Mouse (Mus musculus): Measurements from ENCODE around the gene Pcbp1. TPM values are rescaled to one million over a fixed set of nuclear protein-coding genes. Genes with fewer than 3 reads are reported as not detected.
A peak's percentile ranks its signal among the peaks of the same experiment; 100 is the strongest.

Gene Pcbp1
- polyA plus RNA-seq, 1 experiment: 107 TPM

- Histone ChIP-seq H3K4me3 (ENCODE audit: insufficient read depth, low read depth, low read length) (no peak overlapping the region), H3K4me1 (ENCODE audit: control insufficient read depth, insufficient read depth, insufficient read length, low read length) (no peaks in the 10 kb centered on the region), H3K27ac (replicated peaks; ENCODE audit: low read depth, low read length) (no peak overlapping the region)
These were observed 16.8 kb downstream of the Pcbp1 start for GRCm38 (mm10) chr6:86509194-86509865.

- Histone ChIP-seq H3K4me1 (ENCODE audit: control insufficient read depth, insufficient read depth, insufficient read length, low read length) (no peaks in the 10 kb centered on the region; the same call in 1 of the 2 replicates), H3K4me3 (ENCODE audit: insufficient read depth, low read depth, low read length) (no peak overlapping the region), H3K27ac (replicated peaks; ENCODE audit: low read depth, low read length) (no peak overlapping the region)
These were observed 17.4 kb downstream of the Pcbp1 start for GRCm38 (mm10) chr6:86508736-86509135.

GRCm38 (mm10) chr6:86507116-86507515, 19.0 kb downstream of the Pcbp1 start:
- no peak overlapping the region for H3K4me3 ChIP-seq (ENCODE audit: insufficient read depth, low read depth, low read length)
- H3K4me1 ChIP-seq (ENCODE audit: control insufficient read depth, insufficient read depth, insufficient read length, low read length): peaks cover 4% of the 10 kb centered on the region; the same call in 1 of the 2 replicates
- no peak overlapping the region for H3K27ac ChIP-seq (replicated peaks; ENCODE audit: low read depth, low read length)

- Histone ChIP-seq H3K27ac (replicated peaks; ENCODE audit: low read depth, low read length) (no peak overlapping the region), H3K4me1 (ENCODE audit: control insufficient read depth, insufficient read depth, insufficient read length, low read length) (peaks cover 4% of the 10 kb centered on the region; the same call in 1 of the 2 replicates), H3K4me3 (ENCODE audit: insufficient read depth, low read depth, low read length) (no peak overlapping the region)
These were observed 19.8 kb downstream of the Pcbp1 start for GRCm38 (mm10) chr6:86506309-86506708.

GRCm38 (mm10) chr6:86505671-86506070, 20.4 kb downstream of the Pcbp1 start:
- no peak overlapping the region for H3K27ac ChIP-seq (replicated peaks; ENCODE audit: low read depth, low read length)
- H3K4me3 ChIP-seq (ENCODE audit: insufficient read depth, low read depth, low read length): no peak overlapping the region
- H3K4me1 ChIP-seq (ENCODE audit: control insufficient read depth, insufficient read depth, insufficient read length, low read length): peaks cover 4% of the 10 kb centered on the region; the same call in 1 of the 2 replicates

- Histone ChIP-seq H3K4me3 (ENCODE audit: insufficient read depth, low read depth, low read length) (no peak overlapping the region), H3K27ac (replicated peaks; ENCODE audit: low read depth, low read length) (no peak overlapping the region), H3K4me1 (ENCODE audit: control insufficient read depth, insufficient read depth, insufficient read length, low read length) (peaks cover 11% of the 10 kb centered on the region)
These were observed 22.6 kb downstream of the Pcbp1 start for GRCm38 (mm10) chr6:86503513-86503912.

- Histone ChIP-seq H3K4me1 (ENCODE audit: control insufficient read depth, insufficient read depth, insufficient read length, low read length) (peaks cover 27% of the 10 kb centered on the region), H3K27ac (replicated peaks; ENCODE audit: low read depth, low read length) (peak overlapping the region; percentile 52), H3K4me3 (ENCODE audit: insufficient read depth, low read depth, low read length) (no peak overlapping the region)
These were observed 26.5 kb downstream of the Pcbp1 start for GRCm38 (mm10) chr6:86499571-86500109.

GRCm38 (mm10) chr6:86497942-86498732, 28.0 kb downstream of the Pcbp1 start:
- peaks cover 29% of the 10 kb centered on the region for H3K4me1 ChIP-seq (ENCODE audit: control insufficient read depth, insufficient read depth, insufficient read length, low read length)
- H3K4me3 ChIP-seq (ENCODE audit: insufficient read depth, low read depth, low read length): peak overlapping the region; percentile 55
- H3K27ac ChIP-seq (replicated peaks; ENCODE audit: low read depth, low read length): peak overlapping the region; percentile 94

GRCm38 (mm10) chr6:86497071-86497815, 28.9 kb downstream of the Pcbp1 start:
- peaks cover 29% of the 10 kb centered on the region for H3K4me1 ChIP-seq (ENCODE audit: control insufficient read depth, insufficient read depth, insufficient read length, low read length)
- peak overlapping the region; percentile 94 for H3K27ac ChIP-seq (replicated peaks; ENCODE audit: low read depth, low read length)
- H3K4me3 ChIP-seq (ENCODE audit: insufficient read depth, low read depth, low read length): peak overlapping the region; percentile 55

GRCm38 (mm10) chr6:86496585-86496984, 29.5 kb downstream of the Pcbp1 start:
- H3K4me3 ChIP-seq (ENCODE audit: insufficient read depth, low read depth, low read length): peak overlapping the region; percentile 55; the same call in 1 of the 2 replicates
- H3K4me1 ChIP-seq (ENCODE audit: control insufficient read depth, insufficient read depth, insufficient read length, low read length): peaks cover 29% of the 10 kb centered on the region
- H3K27ac ChIP-seq (replicated peaks; ENCODE audit: low read depth, low read length): peak overlapping the region; percentile 94

- Histone ChIP-seq H3K4me3 (ENCODE audit: insufficient read depth, low read depth, low read length) (no peak overlapping the region), H3K4me1 (ENCODE audit: control insufficient read depth, insufficient read depth, insufficient read length, low read length) (peaks cover 29% of the 10 kb centered on the region), H3K27ac (replicated peaks; ENCODE audit: low read depth, low read length) (peak overlapping the region; percentile 94; the same call in 1 of the 2 replicates)
These were observed 30.0 kb downstream of the Pcbp1 start for GRCm38 (mm10) chr6:86496127-86496526.

GRCm38 (mm10) chr6:86495661-86496060, 30.5 kb downstream of the Pcbp1 start:
- peaks cover 29% of the 10 kb centered on the region for H3K4me1 ChIP-seq (ENCODE audit: control insufficient read depth, insufficient read depth, insufficient read length, low read length)
- no peak overlapping the region for H3K4me3 ChIP-seq (ENCODE audit: insufficient read depth, low read depth, low read length)
- 0 out of 2 replicates have a peak overlapping the region, but pooled peaks have one; percentile 94 for H3K27ac ChIP-seq (replicated peaks; ENCODE audit: low read depth, low read length)

GRCm38 (mm10) chr6:86494767-86495166, 31.4 kb downstream of the Pcbp1 start:
- H3K4me3 ChIP-seq (ENCODE audit: insufficient read depth, low read depth, low read length): no peak overlapping the region
- peaks cover 27% of the 10 kb centered on the region for H3K4me1 ChIP-seq (ENCODE audit: control insufficient read depth, insufficient read depth, insufficient read length, low read length)
- H3K27ac ChIP-seq (replicated peaks; ENCODE audit: low read depth, low read length): no peak overlapping the region

- no peak overlapping the region for H3K4me3 ChIP-seq (ENCODE audit: insufficient read depth, low read depth, low read length)
- peak overlapping the region; percentile 83 for H3K27ac ChIP-seq (replicated peaks; ENCODE audit: low read depth, low read length)
- H3K4me1 ChIP-seq (ENCODE audit: control insufficient read depth, insufficient read depth, insufficient read length, low read length): peaks cover 22% of the 10 kb centered on the region
These were observed 32.5 kb downstream of the Pcbp1 start for GRCm38 (mm10) chr6:86493469-86494263.

All from brown adipose tissue, adult 24 weeks (tissue).